Mouse (Mus musculus) G1E (cell line): ENCODE measurements at regions not wholly inside any gene's neighbourhood (a gene's known extent, or its start where the extent isn't known, plus 50 kb on each side); places are given as distances from the start of the nearest gene placed in this dataset.

Source experiments
- CTCF ChIP-seq: IDR thresholded peaks from 2 replicates; pipeline ENCODE4 v1.5.1; 2012; ENCODE audit warnings: low read depth, low read length, inconsistent platforms, mixed read lengths
- POLR2AphosphoS5 ChIP-seq: IDR thresholded peaks from 2 replicates; pipeline ENCODE4 v1.6.1; 2012; ENCODE audit warnings: low read depth, low read length, inconsistent platforms; ENCODE audit not compliant: insufficient replicate concordance
- TAL1 ChIP-seq: conservative IDR thresholded peaks from 2 replicates; pipeline ENCODE4 v1.6.1; 2012; ENCODE audit warnings: low read depth, low read length, inconsistent platforms, mixed read lengths

GRCm38 (mm10) chr11:112121026-112121425, 661.0 kb upstream of the Sox9 start:
- TF ChIP-seq CTCF: no peak
- TF ChIP-seq POLR2AphosphoS5: no peak
- no peak for TF ChIP-seq TAL1
